Mouse (Mus musculus) adrenal gland, adult 18-20 months (tissue): ENCODE data around the gene 1700025G04Rik. TPM values are rescaled to one million over a fixed set of nuclear protein-coding genes. Genes with fewer than 3 reads are reported as not detected.

Experiments
- DNase-seq, 2 experiments: peaks; one replicate each; pipeline ENCODE4 v3.0.0; 2021 to 2022; ENCODE audit warnings: low spot score in 2 of 2
- total RNA-seq, 2 experiments: library from RNA; stranded (reverse); gene quantifications; 1 replicate in 1 of 2; 2 replicates in 1 of 2; pipeline ENCODE4 v1.2.3; 2021

The 1700025G04Rik gene
- total RNA-seq, 2 experiments from 2014 or later = 64.0 to 114 TPM

DNA sequence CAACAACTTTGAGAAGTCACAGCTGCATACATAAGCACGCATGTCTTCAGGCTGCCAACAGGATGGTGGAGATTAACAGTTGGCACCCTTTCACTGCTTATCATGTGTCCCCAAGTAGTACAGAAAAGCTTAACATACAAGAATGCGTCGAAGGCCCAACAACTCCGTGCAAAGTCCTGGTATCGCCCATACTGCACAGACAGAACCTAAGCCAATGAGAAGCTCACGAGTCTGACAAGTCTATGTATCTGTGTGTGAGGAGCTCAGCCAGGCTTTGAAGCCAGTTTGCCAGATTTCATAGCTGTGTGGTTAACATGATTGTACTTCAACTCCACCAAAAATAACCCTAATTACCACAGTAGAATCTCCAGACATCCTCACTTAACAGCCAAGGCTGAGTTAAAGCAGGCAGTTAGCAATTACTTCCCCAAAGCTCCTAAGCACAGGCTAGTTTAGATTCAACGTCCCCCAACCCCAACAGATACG is 91.2 kb downstream of the 1700025G04Rik start:
- no peak for DNase-seq

GRCm38 (mm10) chr1:151997591-151997990 is 92.3 kb downstream of the 1700025G04Rik start:
- no peak for DNase-seq

GRCm38 (mm10) chr1:151995948-151996697 is 93.8 kb downstream of the 1700025G04Rik start:
- DNase-seq = no peak

DNA sequence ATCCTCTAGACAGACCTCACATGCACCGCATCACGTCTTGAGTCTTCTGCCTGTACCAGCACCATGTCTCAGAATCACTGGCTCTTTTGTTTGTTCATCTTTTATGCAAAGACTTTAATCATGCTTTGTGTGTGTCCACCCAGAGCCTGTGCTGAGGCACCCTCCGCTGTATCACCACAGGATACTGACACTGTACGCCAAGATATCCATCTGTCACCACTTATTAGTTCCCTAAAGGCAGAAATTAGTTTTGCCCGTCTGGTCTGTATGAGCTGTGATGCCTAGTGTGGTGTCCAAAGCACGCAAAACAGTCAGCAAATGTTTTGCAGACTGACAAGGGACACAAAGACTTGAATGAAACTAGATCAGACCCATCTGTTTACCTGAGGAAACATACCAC is 95.7 kb downstream of the 1700025G04Rik start:
- no peak for DNase-seq

DNA sequence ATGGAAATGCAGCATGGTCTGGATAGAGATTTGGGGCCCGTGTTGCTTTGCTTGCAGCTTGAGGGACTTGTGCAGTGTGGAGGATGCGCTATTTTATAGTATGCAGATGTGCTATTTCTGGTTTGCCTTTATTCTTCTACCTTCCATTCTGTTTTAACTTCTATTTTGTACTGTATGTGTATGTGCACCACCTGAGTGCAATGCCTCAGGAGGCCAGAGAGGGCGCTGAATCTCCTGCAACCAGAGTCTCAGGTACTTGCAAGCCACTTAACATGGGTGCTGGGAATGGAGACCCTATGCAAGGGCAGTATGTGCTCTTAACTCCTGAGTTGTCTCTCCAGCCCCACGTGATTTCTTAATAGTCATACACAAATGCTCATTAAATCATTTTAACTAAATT is 98.4 kb downstream of the 1700025G04Rik start:
- no peak for DNase-seq

- no peak for DNase-seq
These were observed 99.3 kb downstream of the 1700025G04Rik start for GRCm38 (mm10) chr1:151990615-151991014.

DNA sequence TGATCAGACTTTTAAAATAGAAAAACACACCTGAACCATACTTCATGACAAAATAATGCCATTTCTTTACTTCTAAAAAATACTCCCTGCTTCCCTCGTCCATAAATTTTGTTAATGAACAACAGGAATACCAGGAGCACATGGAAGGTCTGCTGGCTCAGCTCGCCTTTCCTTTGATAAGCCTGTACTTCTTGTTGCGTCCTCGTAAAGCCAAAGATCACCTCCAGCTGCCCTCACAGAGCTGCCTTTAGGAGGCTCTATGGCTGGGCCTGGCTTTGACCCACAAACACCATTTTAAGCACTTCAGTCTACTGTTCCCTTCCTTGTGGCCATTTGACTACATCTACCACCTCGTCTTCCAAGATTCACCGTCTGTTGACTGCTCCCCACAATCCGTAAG is 101.2 kb downstream of the 1700025G04Rik start:
- DNase-seq = no peak

DNA sequence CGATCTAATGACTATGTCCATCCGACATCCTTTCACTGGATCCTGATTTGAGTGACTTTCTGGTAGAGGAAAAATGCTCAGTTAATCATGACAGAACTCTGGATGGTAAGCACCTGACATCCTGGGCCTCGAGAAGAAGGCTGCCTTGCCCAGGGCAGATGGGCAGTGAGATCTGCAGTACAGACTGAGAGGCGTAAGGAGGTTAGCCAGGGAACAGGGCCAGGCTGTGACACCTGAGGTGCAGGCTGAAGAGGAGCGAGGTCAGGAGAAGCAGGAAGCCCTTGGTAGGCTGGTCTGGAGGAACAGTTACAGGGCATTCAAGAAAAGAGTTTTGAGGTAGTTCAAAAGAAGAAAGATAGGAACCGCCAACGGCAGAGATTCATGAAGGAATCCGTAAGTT is 101.9 kb downstream of the 1700025G04Rik start:
- no peak for DNase-seq

GRCm38 (mm10) chr1:151986024-151986778 is 103.7 kb downstream of the 1700025G04Rik start:
- DNase-seq = no peak

GRCm38 (mm10) chr1:151985056-151985455 is 104.9 kb downstream of the 1700025G04Rik start:
- no peak for DNase-seq

GRCm38 (mm10) chr1:151983991-151984390 is 105.9 kb downstream of the 1700025G04Rik start:
- no peak for DNase-seq

GRCm38 (mm10) chr1:151980498-151980897 is 109.4 kb downstream of the 1700025G04Rik start:
- no peak for DNase-seq

- no peak for DNase-seq
These were observed 110.0 kb downstream of the 1700025G04Rik start for GRCm38 (mm10) chr1:151979803-151980456.

- DNase-seq = no peak
These were observed 111.2 kb downstream of the 1700025G04Rik start for GRCm38 (mm10) chr1:151978751-151979150.

- DNase-seq = no peak
These were observed 112.3 kb downstream of the 1700025G04Rik start for GRCm38 (mm10) chr1:151977596-151977995.

GRCm38 (mm10) chr1:151976850-151977249 is 113.1 kb downstream of the 1700025G04Rik start:
- DNase-seq = no peak

GRCm38 (mm10) chr1:151975418-151976379 is 114.2 kb downstream of the 1700025G04Rik start:
- DNase-seq = no peak

DNA sequence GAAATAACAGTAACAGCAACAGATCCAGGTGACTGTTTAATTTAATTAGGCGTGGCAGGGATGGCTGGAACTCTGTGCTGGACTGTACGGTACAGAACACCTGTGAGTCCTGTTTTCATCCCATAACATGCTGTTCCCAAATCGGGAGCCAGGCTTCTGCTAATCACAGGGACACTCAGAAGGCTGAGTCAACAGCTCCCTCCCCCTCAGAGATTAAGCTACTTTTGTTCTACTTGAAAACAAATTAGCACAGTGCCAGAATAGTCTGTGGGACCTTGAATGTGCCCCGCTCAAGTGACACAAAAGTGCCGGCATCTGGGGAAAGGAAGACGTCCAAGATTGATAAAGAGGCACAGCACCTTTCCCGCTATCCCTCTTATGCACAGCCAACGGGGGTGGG is 115.0 kb downstream of the 1700025G04Rik start:
- DNase-seq = peak in 1 of 2 experiments; percentile 24

- DNase-seq = no peak
These were observed 115.5 kb downstream of the 1700025G04Rik start for GRCm38 (mm10) chr1:151974424-151974823.

DNA sequence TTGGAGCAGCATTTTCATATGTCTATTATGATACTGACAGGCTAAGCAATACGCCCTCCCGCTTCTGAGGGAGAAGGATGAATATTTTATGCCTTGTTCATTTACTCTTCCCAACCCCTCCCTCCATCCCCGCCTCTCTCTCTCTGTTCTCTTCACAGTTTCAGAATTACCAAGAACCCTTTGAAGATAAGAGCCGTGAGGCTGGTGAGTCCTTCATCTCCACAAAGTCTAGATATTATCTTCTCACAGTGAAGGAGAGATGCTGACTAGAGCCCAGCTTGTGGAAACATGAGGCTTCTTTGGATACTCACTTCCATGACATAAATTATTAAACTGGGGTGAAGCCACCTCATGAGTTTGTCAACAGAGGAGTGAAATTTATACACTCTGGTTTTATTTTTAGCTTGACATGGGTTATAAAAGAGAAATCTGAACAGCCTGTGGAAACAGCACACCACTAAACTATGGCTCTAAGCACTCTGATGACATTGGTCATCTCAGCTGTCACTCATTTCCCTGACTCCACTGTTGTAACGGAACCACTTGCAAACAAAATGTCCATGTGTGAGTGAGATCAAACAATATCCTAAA is 116.7 kb downstream of the 1700025G04Rik start:
- DNase-seq = no peak
